Comparison of ENCODE assay signal across 8 mouse cellular contexts in the genomic region with DNA sequence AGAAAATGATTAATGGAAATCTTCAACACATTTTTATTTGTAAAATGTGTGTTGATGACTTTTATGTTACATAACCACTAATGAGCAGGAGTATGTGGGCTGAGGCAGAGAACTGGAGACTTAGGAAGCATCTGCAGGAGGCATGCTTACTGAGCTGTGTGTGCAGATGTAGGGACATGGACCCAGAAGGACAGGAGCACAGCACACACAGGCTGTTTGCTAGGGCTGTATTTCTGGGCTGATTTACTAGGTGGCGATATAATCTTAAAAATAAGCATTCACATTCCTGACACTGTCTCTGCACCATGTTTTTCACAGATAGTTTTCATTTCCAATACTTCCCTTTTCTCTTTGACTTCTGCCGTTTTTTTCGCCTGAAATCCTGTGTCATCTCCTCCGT.
DNase-seq lines count a peak whose midpoint lies in the region; ATAC-seq and TF ChIP-seq lines count a peak whose summit lies in the region.

No protein-coding gene starts in this region.

- peak; percentile 63 for TF ChIP-seq CTCF in lung, postnatal 0 days (IDR thresholded peaks at IDR 0.05)

- no peaks in the 10 kb centered on the region for H3K27me3 ChIP-seq in neural tube, embryonic 12.5 days (replicated peaks)
- H3K27me3 ChIP-seq in neural tube, embryonic 15.5 days (replicated peaks), result no peaks in the 10 kb centered on the region
- H3K27me3 ChIP-seq in embryonic facial prominence, embryonic 15.5 days, result no peaks in the 10 kb centered on the region
- H3K27me3 ChIP-seq in lung, postnatal 0 days (replicated peaks; ENCODE audit: insufficient read depth, low read length), result no peaks in the 10 kb centered on the region

- no peak for TF ChIP-seq EP300 in lung, postnatal 0 days (IDR thresholded peaks at IDR 0.05)

- no peaks in the 10 kb centered on the region for H3K4me1 ChIP-seq in neural tube, embryonic 12.5 days
- no peaks in the 10 kb centered on the region for H3K4me1 ChIP-seq in neural tube, embryonic 15.5 days
- no peaks in the 10 kb centered on the region for H3K4me1 ChIP-seq in embryonic facial prominence, embryonic 15.5 days
- H3K4me1 ChIP-seq in lung, postnatal 0 days (ENCODE audit: insufficient read depth, low read depth, low read length), result no peaks in the 10 kb centered on the region

- DNase-seq in layer of hippocampus, adult 11-12 months (ENCODE audit: low spot score), result peak; percentile 69
- peak; percentile 64 for DNase-seq in lung, postnatal 0 days (ENCODE audit: low spot score)
- no peak for DNase-seq in gastrocnemius, adult 18-20 months (ENCODE audit: low spot score)
- no peak for DNase-seq in urinary bladder, adult 2 months (ENCODE audit: low spot score)
- DNase-seq in testis, postnatal 10 days (ENCODE audit: low spot score), result no peak

- no peaks in the 10 kb centered on the region for H3K36me3 ChIP-seq in neural tube, embryonic 12.5 days
- no peaks in the 10 kb centered on the region for H3K36me3 ChIP-seq in neural tube, embryonic 15.5 days
- H3K36me3 ChIP-seq in embryonic facial prominence, embryonic 15.5 days, result no peaks in the 10 kb centered on the region
- no peaks in the 10 kb centered on the region for H3K36me3 ChIP-seq in lung, postnatal 0 days (ENCODE audit: insufficient read depth, low read length)

- ATAC-seq in neural tube, embryonic 12.5 days (ENCODE audit: low FRiP score, low read depth), result 0 out of 2 replicates have a peak, but pooled peaks have one; percentile 21
- ATAC-seq in neural tube, embryonic 15.5 days (ENCODE audit: low FRiP score), result no peak
- ATAC-seq in embryonic facial prominence, embryonic 15.5 days (ENCODE audit: insufficient number of reproducible peaks, low FRiP score, low TSS enrichment, low read depth), result 0 out of 2 replicates have a peak, but pooled peaks have one; percentile 67
- peak; percentile 50 for ATAC-seq in lung, postnatal 0 days

- H3K4me2 ChIP-seq in neural tube, embryonic 12.5 days (replicated peaks), result no peak overlapping the region
- no peak overlapping the region for H3K4me2 ChIP-seq in neural tube, embryonic 15.5 days
- no peak overlapping the region for H3K4me2 ChIP-seq in embryonic facial prominence, embryonic 15.5 days (replicated peaks)
- H3K4me2 ChIP-seq in lung, postnatal 0 days (replicated peaks; ENCODE audit: low read depth, low read length), result no peak overlapping the region

- H3K27ac ChIP-seq in neural tube, embryonic 12.5 days, result no peak overlapping the region
- no peak overlapping the region for H3K27ac ChIP-seq in neural tube, embryonic 15.5 days (replicated peaks)
- H3K27ac ChIP-seq in embryonic facial prominence, embryonic 15.5 days (replicated peaks), result no peak overlapping the region
- H3K27ac ChIP-seq in lung, postnatal 0 days (ENCODE audit: low read length), result no peak overlapping the region

- H3K9me3 ChIP-seq in neural tube, embryonic 12.5 days, result no peaks in the 10 kb centered on the region
- no peaks in the 10 kb centered on the region for H3K9me3 ChIP-seq in neural tube, embryonic 15.5 days (replicated peaks)
- H3K9me3 ChIP-seq in embryonic facial prominence, embryonic 15.5 days (replicated peaks), result no peaks in the 10 kb centered on the region
- H3K9me3 ChIP-seq in lung, postnatal 0 days (ENCODE audit: low read length), result no peaks in the 10 kb centered on the region

- no peak overlapping the region for H3K9ac ChIP-seq in neural tube, embryonic 12.5 days
- no peak overlapping the region for H3K9ac ChIP-seq in neural tube, embryonic 15.5 days (replicated peaks)
- H3K9ac ChIP-seq in embryonic facial prominence, embryonic 15.5 days, result no peak overlapping the region
- no peak overlapping the region for H3K9ac ChIP-seq in lung, postnatal 0 days (replicated peaks; ENCODE audit: low read depth)

- 67% methylated on average over 4 of the region's 4 CpGs for WGBS in neural tube, embryonic 12.5 days
- WGBS in neural tube, embryonic 15.5 days, result 59% methylated on average over 4 of the region's 4 CpGs
- WGBS in embryonic facial prominence, embryonic 15.5 days, result 26% methylated on average over 4 of the region's 4 CpGs
- WGBS in lung, postnatal 0 days, result 27% methylated on average over 4 of the region's 4 CpGs

- H3K4me3 ChIP-seq in neural tube, embryonic 12.5 days, result no peak overlapping the region
- H3K4me3 ChIP-seq in neural tube, embryonic 15.5 days (replicated peaks), result no peak overlapping the region
- no peak overlapping the region for H3K4me3 ChIP-seq in embryonic facial prominence, embryonic 15.5 days (replicated peaks)
- no peak overlapping the region for H3K4me3 ChIP-seq in lung, postnatal 0 days (ENCODE audit: low read depth, low read length)

Comparison
In these comparisons a context has a peak if more than half of its experiments do, and no peak if none do; other contexts are left out.
1. DNase-seq: peak in layer of hippocampus, adult 11-12 months (single experiment) and lung, postnatal 0 days (single experiment); none in gastrocnemius, adult 18-20 months (single experiment), urinary bladder, adult 2 months (single experiment) and testis, postnatal 10 days (single experiment).